Mouse (Mus musculus): ENCODE results near the gene Ints3.

Gene Ints3

GRCm38 (mm10) chr3:90433381-90434020 lies at the start of gene Ints3:
Gene Ints3 (minus strand): TSS chr3:90433622.
- DNase-seq (ENCODE audit: low spot score), result peak; percentile 97

GRCm38 (mm10) chr3:90475831-90476611 lies 42.6 kb upstream of the Ints3 start, which contains the start of gene Ilf2:
Gene Ilf2 (plus strand): TSS chr3:90476126.
- peak; percentile 92 for DNase-seq (ENCODE audit: low spot score)

DNA sequence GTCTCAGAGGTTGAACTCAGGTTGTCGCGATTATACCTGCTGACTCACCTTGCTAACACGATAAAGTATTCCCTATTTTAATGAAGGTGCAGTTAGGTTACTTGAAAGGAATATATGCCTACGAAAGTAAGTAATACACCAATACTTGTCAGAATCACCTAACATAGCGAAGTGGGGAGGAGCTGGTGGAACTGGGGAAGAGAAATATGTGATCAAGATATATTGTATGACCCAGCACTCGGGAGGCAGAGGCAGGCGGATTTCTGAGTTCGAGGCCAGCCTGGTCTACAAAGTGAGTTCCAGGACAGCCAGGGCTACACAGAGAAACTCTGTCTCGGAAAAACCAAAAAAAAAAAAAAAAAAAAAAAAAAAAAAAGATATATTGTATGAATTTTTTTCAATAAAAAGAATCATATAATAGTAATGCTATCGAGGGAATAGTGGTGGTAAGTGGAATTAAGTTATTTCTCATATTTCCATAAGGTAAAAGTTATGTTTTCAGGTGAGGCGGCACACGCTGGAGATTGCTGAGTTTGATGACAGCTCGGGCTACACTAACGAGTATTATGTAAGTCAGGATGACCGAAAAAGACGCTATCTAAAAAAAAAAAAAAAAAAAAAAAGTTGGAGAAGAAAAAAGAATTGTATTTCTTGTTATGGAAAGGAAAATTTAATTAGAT lies 41.9 kb upstream of the Ints3 start:
- no peak for DNase-seq (ENCODE audit: low spot score)

DNA sequence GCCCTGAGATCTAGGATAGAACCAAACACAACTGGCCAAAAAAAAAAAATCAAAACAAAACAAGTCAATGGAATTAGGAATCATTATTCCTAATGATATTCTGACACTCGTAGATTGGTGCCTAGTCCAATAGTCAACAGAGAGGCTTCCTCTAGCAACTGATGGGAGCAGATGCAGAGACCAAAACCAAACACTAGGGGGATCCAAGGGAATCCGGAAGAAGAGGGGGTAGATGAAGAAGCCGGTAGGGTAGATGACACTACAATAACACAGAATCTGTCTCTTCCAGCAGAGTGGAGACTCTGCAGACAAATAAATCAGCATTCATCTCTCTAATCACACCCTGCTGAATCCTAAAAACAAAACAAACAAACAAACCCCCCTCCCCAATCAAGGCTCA lies 38.8 kb upstream of the Ints3 start:
- peak; percentile 35 for DNase-seq (ENCODE audit: low spot score)

- no peak for DNase-seq (ENCODE audit: low spot score)
These were observed 34.3 kb upstream of the Ints3 start for GRCm38 (mm10) chr3:90467618-90468300.

DNA sequence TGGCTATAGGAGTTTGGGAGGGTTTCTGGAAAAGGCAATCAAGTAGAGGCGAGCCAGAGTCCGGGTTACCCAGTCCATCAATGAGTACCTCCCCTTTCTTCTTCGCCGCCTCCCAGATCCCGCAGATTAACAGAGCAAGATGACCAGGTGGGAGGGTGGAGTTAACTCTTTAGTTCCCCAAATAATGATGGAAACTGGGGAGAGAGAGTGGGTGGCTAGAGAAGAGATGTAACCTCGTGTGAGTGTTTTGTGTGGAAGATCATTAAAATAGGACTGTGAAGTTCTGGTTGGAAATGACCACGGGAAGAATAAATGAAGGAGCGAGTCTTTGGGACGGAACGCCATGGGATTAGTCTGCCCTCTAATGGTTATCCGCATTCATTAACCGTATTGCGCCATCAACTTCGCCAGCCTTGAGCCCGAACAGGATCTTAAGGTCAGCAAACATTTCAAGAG lies 32.9 kb upstream of the Ints3 start:
- no peak for DNase-seq (ENCODE audit: low spot score)

- DNase-seq (ENCODE audit: low spot score), result no peak
These were observed 32.4 kb upstream of the Ints3 start, which contains the start of gene Npr1 for GRCm38 (mm10) chr3:90465686-90466310. Gene Npr1 (minus strand): TSS chr3:90465866.

DNA sequence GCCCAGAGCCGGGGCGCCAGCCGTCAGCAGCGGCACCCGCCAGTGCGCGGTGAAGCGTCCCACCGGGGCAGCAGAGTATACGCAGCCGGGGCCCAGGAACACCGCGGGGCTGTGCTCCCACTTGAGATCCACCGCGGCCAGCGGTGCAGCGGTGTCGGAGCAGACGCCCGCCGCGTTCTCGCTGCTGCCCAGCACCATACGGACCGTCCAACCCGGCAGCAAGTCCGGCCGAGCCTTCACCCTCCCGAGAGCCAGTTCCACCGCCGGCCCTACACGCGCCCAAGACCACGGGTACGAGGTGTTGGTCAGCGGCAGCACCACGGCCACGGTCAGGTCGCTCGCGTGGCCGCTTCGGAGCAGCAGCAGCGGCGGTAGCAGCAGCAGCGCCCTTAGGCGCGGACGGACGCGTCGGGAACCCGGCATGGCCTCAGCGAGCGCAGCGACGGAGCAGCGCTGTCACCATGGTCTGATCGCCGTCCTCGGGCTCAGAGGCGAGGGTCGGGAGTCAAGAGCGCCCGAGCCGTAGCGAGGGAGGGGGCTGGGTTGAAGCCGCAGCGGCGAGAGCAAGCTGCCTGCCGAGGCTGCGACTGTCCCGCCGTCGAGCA lies 31.8 kb upstream of the Ints3 start:
- no peak for DNase-seq (ENCODE audit: low spot score)

DNA sequence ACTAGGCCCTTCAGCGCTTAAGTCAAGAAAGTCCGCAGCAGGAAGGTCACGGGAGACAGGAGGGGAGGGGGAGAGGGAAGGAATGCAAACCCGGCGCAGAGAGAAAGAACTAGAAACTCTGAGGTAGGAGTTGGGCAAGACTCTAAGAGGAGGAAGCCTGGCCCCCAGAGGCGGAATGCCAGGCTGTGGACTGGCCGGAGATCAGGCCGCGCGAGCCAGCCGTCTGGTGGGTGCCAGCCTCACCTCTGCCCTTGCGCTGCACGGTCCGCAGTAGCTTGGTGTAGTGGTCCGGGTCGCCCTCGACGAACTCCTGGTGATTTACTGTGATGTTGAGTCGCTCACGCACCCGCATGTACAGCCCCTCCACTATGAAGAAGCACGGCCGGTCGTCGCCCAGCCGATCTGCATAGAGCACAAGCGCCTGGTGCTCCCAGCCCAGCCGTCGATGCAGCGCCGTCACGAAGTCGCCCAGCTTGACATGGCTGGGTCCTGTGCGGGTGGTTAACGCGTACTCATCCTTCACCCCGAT lies 31.2 kb upstream of the Ints3 start:
- no peak for DNase-seq (ENCODE audit: low spot score)

DNA sequence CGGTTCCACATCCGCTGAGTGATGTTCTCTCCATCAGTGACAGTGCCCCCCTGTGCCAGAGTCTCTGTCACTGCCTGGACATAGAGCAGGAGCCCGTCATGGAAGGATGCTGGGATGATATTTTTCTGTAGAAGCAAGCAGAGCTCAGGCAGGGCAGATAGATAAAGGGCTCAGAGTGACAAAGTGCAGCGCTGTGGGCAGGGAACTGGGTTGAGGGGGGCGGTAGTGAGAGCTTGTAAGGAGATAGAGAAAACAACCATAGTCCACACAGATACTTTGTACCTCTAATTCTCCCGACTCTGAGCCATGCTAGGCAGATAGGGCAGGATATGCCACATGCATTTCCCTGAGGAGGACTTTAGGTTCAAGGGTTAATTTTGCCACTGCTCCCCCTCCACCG lies 29.2 kb upstream of the Ints3 start:
- no peak for DNase-seq (ENCODE audit: low spot score)

DNA sequence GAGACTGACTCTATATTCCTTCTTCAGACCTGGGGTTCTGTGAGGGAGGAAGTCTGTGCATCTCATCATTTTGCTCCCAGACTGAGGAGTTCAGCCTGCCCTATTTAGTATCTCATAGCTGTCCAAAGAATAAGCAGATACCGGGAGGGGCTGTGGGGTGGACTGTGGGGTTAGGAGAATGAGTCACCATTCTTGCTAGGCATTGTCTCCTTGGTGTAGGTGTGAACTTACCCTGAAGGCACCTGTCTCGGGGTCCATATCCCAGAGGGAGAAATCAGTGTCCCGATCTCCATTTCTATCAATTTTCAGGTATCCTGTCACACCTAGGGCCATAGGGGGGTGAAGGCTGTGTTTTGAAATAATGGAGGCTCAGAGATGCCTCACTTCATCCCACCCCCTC lies 28.5 kb upstream of the Ints3 start:
- DNase-seq (ENCODE audit: low spot score), result no peak

GRCm38 (mm10) chr3:90460315-90460714 lies 26.9 kb upstream of the Ints3 start:
- no peak for DNase-seq (ENCODE audit: low spot score)

DNA sequence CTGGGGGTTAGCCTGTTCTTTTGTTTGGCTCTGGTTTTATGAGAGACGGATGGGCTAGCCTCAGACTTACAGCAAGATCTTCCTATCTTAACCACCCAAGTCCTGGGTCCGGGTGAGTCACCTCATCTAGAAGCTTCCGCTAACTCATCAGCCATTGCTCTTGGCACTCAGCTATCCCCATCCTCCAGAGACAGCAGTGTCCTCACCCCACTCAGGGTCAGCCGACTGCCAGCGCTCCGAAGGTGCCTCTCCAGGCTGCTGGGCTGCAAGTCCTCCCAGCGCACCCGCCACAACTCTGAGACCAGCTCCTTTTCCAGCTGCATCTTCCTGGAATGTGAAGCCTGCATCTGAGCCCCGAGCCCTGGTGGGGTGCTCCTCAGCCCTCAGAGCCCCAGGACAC lies 26.3 kb upstream of the Ints3 start:
- DNase-seq (ENCODE audit: low spot score), result no peak

DNA sequence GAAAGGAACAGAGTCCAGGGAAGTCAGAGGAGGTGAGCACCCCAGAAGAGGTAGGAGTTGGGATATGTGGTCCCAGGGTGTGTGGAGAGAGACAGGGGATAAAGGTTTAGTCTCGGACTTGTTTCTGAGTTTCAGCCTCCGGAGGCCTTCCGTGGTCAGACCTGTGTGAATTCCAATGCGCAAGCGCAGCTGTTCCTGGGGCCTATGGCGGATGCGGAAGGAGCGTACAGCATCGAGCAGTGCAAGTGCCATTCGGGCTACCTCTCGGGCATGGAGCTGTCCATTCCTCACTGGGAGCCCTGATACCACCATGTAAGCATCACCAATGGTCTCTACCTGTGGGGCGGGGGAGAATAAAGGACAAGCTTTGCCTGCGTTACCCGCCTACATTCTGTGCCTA lies 21.5 kb upstream of the Ints3 start:
- DNase-seq (ENCODE audit: low spot score), result no peak

DNA sequence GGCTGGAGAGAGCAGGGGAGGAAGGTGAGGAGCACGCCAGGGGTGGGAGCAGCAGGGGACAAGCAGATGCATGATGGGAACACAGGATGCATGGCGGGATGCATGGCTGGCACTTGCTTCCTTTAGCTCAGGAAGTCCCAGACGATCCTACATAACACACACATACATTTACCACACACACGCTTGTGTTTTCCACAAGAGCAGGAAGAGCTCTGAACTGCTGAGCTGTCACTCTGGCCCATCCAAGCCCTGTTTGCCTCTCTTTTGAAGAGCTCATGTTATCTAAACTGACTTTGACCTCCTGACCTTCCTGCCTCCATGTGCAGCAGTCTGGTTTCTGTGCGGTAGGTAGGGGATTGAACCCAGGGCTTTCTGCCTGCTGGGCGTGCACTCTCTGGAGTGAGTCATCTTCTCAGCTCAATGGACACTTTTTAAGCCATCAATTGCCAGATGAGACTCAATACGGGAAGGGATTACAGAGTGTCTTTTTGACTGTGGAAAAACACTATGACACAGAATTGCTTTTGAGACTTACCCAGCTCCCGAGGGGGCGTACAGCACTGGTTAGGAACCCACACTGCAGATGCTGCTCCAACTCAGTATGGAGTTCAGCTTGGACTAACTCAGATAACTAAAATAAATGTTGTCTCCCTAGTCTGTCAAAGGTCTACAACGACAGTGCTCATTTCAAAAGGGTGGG lies 18.1 kb upstream of the Ints3 start:
- no peak for DNase-seq (ENCODE audit: low spot score)

- no peak for DNase-seq (ENCODE audit: low spot score)
These were observed 17.5 kb upstream of the Ints3 start for GRCm38 (mm10) chr3:90450874-90451273.

DNA sequence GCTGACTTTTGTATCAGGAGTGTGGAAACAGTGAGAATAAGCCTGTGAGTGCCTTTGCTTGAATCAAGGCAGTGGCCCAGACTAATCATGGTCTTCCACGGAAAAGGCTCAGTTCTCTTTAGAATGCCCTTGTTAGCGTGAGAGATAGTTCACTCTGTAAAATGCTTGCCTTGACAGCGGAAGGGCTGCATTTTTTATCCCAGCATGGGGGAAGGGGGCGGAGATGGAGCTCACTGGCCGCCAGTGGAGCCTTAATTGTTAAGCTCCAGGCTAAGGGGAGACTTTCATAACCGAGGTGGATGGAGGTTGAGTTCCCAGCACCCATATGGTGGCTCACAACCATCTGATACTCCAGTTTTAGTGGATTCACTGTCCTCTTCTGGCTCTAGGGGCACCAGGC lies 15.2 kb upstream of the Ints3 start:
- no peak for DNase-seq (ENCODE audit: low spot score)

DNA sequence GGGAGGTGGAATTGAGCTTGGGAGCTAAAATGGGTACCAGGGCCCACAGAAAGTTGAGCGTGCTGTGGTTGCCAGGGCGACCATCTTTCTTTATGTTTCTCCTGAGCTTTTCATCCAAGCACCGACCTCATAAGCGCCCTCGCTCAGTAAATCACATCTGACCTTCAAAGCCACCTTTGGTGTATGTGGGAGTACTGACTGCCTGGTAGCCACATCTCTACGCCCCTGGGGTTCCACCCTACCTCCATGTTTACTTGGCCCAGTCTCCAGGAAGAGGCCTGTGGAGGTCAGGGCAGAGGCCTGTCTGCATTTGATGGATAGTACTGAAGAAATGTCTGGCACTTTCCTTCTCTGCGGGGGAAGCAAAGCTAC lies 13.7 kb upstream of the Ints3 start:
- no peak for DNase-seq (ENCODE audit: low spot score)

GRCm38 (mm10) chr3:90446389-90447122 lies 13.1 kb upstream of the Ints3 start:
- DNase-seq (ENCODE audit: low spot score), result no peak

Measured in spleen, adult 12 weeks (tissue).